Mouse (Mus musculus) thymus, postnatal 14 days (tissue): Measurements from ENCODE around the gene Rasgef1a.

Experiments
- DNase-seq: peaks from one replicate; pipeline ENCODE4 v3.0.0; 2021

The Rasgef1a gene

DNA sequence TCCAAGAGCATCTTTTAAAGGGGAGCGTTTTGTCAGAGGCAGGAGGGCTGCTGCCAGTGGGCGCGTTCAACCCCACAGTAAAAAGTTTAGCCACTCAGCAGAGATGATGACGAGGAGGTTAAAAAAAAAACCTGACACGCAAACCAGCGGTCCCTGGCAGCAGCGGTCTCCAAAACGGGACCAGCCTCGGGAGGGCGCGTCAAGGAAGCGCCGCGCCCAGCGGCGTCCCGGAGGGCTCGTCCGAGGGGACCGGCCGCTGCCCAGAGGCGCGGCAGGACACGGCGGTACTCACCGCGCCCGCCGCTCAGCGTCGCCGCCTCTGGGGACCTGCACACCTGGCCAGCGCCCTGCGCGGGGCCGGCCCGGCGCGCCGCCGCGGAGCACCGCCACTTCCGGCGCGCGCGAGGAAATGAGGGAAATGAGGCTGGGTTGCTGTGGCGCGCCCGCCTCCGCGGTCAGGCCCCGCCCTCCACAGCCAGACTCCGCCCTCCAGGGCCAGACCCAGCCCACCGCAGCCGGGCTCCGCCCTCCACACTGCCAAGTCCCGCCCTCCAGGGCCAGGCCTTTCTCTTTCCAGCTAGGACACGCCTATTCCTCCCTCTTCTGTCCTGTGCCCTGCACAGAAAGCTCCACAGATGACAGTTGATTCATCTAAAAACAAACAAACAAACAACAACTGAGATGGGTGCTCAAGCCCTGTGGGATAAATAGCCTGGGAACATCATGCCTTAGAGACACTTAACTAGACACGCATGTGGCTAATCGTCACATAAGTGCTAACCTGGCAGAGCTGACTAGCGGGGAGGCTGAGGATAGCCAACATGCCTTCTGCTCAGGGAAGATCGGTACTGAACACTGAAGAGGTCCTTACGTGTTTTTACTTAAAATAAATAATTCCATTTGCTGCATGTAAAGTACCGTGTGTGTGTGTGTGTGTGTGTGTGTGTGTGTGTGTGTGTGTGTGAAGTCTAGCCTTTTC, 127.8 kb downstream of the Rasgef1a start, which contains the start of gene Csgalnact2:
Csgalnact2 (minus strand) TSS at position 410 of the 979 bp plus-strand sequence.
- DNase-seq: peak; percentile 94

- DNase-seq: no peak
Observed at GRCm38 (mm10) chr6:118140961-118141360, 129.7 kb downstream of the Rasgef1a start.
